Mouse (Mus musculus) hindbrain, embryonic 14.5 days (tissue): ENCODE measurements at regions not wholly inside any gene's neighbourhood (a gene's known extent, or its start where the extent isn't known, plus 50 kb on each side); places are given as distances from the start of the nearest gene placed in this dataset.

Experiments used
- ATAC-seq: fragments of 200-750 bp; cut with Nextera tagmentation; 2 replicates; pipeline ENCODE4 v1.8.0; 2017; ENCODE audit warnings: moderate number of reproducible peaks, mild to moderate bottlenecking, moderate TSS enrichment, moderate library complexity; ENCODE audit not compliant: low FRiP score
- DNase-seq: peaks from one replicate; pipeline ENCODE4 v3.0.0-alpha.2; 2015; ENCODE audit warnings: low spot score
- H3K27ac ChIP-seq: fragments of 300-500 bp; sonication (generic); 2 replicates; pipeline ENCODE4 v1.5.1; 2014; ENCODE audit warnings: mild to moderate bottlenecking, moderate library complexity
- H3K27me3 ChIP-seq: fragments of 300-500 bp; sonication (generic); 2 replicates; pipeline ENCODE4 v1.6.1; 2014; ENCODE audit warnings: mild to moderate bottlenecking, low read length, mixed read lengths; ENCODE audit not compliant: control insufficient read depth, insufficient read depth
- H3K36me3 ChIP-seq: fragments of 300-500 bp; sonication (generic); replicated peaks from 2 replicates; pipeline ENCODE4 v1.6.1; 2014; ENCODE audit not compliant: control insufficient read depth, insufficient read depth
- H3K4me1 ChIP-seq: fragments of 300-500 bp; sonication (generic); replicated peaks from 2 replicates; pipeline ENCODE4 v1.6.1; 2014; ENCODE audit warnings: antibody characterized with exemption, low read length, mixed read lengths; ENCODE audit not compliant: control insufficient read depth, insufficient read depth
- H3K4me2 ChIP-seq: fragments of 300-500 bp; sonication (generic); replicated peaks from 2 replicates; pipeline ENCODE4 v1.6.1; 2014; ENCODE audit warnings: mild to moderate bottlenecking, moderate library complexity
- H3K4me3 ChIP-seq: fragments of 300-500 bp; sonication (generic); replicated peaks from 2 replicates; pipeline ENCODE4 v1.5.1; 2014; ENCODE audit warnings: mild to moderate bottlenecking, low read length
- H3K9ac ChIP-seq: fragments of 300-500 bp; sonication (generic); 2 replicates; pipeline ENCODE4 v1.6.1; 2014
- H3K9me3 ChIP-seq: fragments of 300-500 bp; sonication (generic); 2 replicates; pipeline ENCODE4 v1.6.1; 2016; ENCODE audit warnings: low read length; ENCODE audit not compliant: control insufficient read depth
- WGBS: fragments of 180-500 bp; shearing (Covaris S2); extraction: QIAGEN DNeasy Blood & Tissue Kit; methylation state at CpG from one replicate; pipeline ENCODE4 v1.1.7; 2014; 5-methylcytosine and 5-hydroxymethylcytosine counted together

DNA sequence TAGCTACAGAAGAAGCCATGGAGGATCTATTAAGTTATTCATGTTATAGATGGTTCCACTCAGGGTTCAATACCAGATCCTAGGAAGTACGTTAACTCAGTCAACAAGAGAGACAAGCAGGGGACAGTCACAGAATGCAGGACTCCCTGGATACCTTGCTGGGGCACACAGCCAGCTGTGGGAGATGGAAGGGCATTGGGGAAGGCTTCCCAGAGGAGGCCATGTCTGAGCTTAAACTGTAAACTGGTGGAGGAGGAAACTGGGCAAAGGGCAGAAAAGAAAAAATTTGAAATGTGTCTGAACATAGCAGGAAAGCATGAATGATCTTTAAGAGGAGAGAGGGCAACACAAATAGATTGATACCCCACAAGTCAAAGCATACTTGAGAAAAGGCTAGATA, 229.5 kb downstream of the Emx2 start:
- ATAC-seq (no peak), DNase-seq (no peak)

DNA sequence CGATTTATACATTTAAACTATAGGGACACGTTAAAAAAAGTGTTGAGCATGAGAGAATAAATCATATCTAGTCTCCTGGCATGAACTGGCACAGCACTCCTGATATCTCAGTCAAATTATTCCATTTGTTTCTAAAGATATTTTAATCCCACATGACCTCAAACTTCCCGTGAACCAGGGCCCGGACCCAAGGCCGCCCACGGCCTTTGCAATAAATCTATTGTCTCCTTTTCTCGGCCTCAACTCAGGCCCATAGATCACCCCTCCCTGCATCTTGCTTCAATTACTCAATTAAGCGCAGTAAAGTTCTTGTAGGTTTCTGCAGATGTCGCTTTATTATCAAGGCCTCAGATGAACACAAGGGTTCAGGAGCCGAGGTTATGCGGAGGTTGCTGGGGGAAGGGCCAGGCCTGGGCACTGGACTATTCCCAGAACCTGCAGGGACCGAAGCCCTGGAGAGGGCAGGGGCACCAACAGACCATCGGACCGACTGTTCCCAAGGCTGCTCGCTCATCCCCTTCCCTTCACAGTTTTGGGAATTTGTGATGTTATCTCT, 233.4 kb downstream of the Emx2 start:
- H3K4me3 ChIP-seq, result no peak overlapping the region
- DNase-seq (no peak), ATAC-seq (no peak)
- WGBS, result 77% methylated on average over 15 of the region's 15 CpGs
- no peaks in the 10 kb centered on the region for H3K36me3 ChIP-seq
- H3K27me3 ChIP-seq, result no peaks in the 10 kb centered on the region
- no peaks in the 10 kb centered on the region for H3K4me1 ChIP-seq
- no peak overlapping the region for H3K27ac ChIP-seq
- H3K4me2 ChIP-seq, result no peak overlapping the region
- H3K9ac ChIP-seq, result no peak overlapping the region
- H3K9me3 ChIP-seq, result no peaks in the 10 kb centered on the region

More for the DNA sequence above, 229.5 kb downstream of the Emx2 start:
- no peaks in the 10 kb centered on the region for H3K9me3 ChIP-seq
- H3K27me3 ChIP-seq, result no peaks in the 10 kb centered on the region
- H3K9ac ChIP-seq, result no peak overlapping the region
- H3K4me2 ChIP-seq, result no peak overlapping the region
- H3K4me1 ChIP-seq, result no peaks in the 10 kb centered on the region
- H3K36me3 ChIP-seq, result no peaks in the 10 kb centered on the region
- no peak overlapping the region for H3K27ac ChIP-seq
- WGBS, result 84% methylated on average over 1 of the region's 1 CpGs
- no peak overlapping the region for H3K4me3 ChIP-seq

DNA sequence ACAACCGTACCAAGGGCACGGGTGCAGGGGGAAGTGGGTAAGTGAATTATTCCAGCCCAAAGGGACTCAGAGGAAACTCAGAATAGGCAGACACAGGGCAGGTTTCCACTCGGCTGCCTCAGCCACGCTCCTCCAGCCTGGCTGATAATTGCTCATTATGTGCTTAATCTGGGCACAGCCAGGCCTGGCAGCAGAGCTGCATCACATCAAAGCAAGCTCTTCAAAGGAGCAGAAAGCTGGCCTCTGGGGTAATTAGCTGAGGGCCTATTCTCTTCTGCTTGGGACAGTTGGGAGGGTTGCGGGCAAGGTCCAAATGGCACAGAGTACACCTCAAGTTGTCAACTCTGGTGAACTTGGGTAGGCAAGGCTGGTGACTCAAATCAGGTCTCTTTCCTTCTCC, 239.5 kb downstream of the Emx2 start:
- Histone ChIP-seq H3K27me3 (no peaks in the 10 kb centered on the region), H3K36me3 (no peaks in the 10 kb centered on the region), H3K4me3 (no peak overlapping the region), H3K4me1 (no peaks in the 10 kb centered on the region), H3K4me2 (no peak overlapping the region), H3K9me3 (no peaks in the 10 kb centered on the region), H3K9ac (no peak overlapping the region), H3K27ac (no peak overlapping the region)
- peak; percentile 55; the same call in 1 of the 2 replicates for ATAC-seq
- 43% methylated on average over 5 of the region's 5 CpGs for WGBS
- DNase-seq, result peak; percentile 30

DNA sequence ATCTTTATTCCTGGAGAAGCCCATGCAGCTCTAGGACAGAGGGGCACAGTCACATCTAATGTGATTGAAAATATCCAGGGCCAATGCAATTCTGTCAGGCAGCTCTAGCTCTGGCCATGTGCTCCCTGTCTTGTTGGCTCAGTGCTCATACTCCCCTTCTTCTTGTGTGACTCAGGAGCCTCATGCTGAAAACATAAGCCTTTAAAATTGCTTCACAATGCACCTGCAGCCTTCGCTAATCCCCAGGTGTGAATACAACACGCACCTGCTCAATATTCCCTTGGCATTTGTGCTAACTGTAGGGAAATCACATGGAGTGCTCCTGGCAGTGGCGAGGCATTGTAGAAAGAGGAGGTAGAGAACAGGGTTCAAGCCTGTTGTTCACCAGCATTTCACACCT, 242.0 kb downstream of the Emx2 start:
- no peak overlapping the region for H3K4me2 ChIP-seq
- H3K4me3 ChIP-seq, result no peak overlapping the region
- H3K4me1 ChIP-seq, result no peaks in the 10 kb centered on the region
- H3K9me3 ChIP-seq, result no peaks in the 10 kb centered on the region
- no peak for DNase-seq
- H3K9ac ChIP-seq, result no peak overlapping the region
- no peaks in the 10 kb centered on the region for H3K36me3 ChIP-seq
- 69% methylated on average over 3 of the region's 3 CpGs for WGBS
- H3K27ac ChIP-seq, result no peak overlapping the region
- ATAC-seq, result no peak
- no peaks in the 10 kb centered on the region for H3K27me3 ChIP-seq

DNA sequence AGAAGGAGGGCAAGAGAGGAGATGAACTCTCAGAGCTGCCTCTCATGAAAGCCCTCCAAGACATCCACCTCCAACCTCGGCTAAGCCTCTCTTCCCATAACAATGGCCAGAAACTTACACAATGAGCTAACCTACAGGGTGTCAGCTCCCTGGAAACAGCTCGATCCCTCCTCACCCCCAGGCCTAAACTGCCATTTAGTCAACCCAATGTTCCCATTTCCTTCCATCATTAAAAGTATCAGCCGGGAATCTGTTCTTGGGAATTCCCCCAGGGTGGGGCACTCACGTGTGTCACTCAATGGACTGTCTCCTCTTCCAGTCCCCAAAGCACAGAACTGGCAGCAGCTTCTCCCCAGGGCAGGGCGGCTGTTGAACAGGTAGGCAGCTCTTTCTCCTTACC, 236.3 kb downstream of the Rab11fip2 start:
- ATAC-seq (no peak), DNase-seq (no peak)
- Histone ChIP-seq H3K27me3 (no peaks in the 10 kb centered on the region), H3K9me3 (no peaks in the 10 kb centered on the region), H3K4me1 (no peaks in the 10 kb centered on the region; the same call in 1 of the 2 replicates), H3K4me2 (no peak overlapping the region), H3K36me3 (no peaks in the 10 kb centered on the region), H3K9ac (no peak overlapping the region), H3K27ac (no peak overlapping the region), H3K4me3 (no peak overlapping the region)
- WGBS, result 32% methylated on average over 5 of the region's 5 CpGs

DNA sequence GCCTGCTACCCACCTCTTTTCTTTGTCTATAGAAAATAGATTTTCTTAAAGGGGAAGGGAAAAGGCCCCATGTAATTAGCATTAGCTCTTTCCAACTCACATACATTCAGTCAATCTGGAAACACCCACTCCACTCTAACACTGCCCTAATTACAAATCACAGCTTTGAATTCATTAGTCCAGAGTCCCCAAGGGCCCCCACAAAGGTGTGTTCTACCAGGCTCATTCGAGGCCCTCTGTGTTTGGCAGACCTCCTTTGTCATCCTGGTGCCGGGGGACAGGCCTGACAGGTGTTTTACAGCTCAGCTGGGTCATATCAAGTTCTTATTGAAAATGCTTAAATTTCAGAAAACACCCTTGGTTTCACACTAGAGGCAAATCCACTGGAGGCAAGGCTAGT, 234.3 kb downstream of the Rab11fip2 start:
- H3K27ac ChIP-seq, result no peak overlapping the region
- DNase-seq, result no peak
- no peaks in the 10 kb centered on the region for H3K27me3 ChIP-seq
- H3K9ac ChIP-seq, result no peak overlapping the region
- no peak for ATAC-seq
- WGBS, result 41% methylated on average over 2 of the region's 2 CpGs
- H3K4me2 ChIP-seq, result no peak overlapping the region
- no peak overlapping the region for H3K4me3 ChIP-seq
- no peaks in the 10 kb centered on the region for H3K36me3 ChIP-seq
- H3K4me1 ChIP-seq, result no peaks in the 10 kb centered on the region; the same call in 1 of the 2 replicates
- H3K9me3 ChIP-seq, result no peaks in the 10 kb centered on the region

DNA sequence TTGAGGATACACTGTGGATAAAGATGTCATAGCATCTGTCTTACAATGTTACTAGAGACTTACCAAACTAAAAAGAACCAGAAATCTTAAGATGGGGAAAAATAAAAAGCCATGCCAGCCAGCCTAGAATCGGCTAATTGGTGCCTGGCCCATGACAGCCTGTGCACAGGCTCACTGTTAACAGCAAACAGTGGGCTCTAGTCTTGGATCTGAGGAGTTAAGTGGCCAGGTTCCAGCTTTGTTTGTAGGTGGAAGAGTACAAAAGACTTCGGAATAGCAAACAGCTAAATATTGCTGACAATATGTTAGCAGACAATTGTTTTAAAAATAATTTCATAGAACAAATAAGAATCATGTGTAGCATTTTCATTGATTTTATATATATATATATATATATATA, 228.4 kb downstream of the Rab11fip2 start:
- Histone ChIP-seq H3K4me3 (no peak overlapping the region), H3K4me2 (no peak overlapping the region), H3K4me1 (no peaks in the 10 kb centered on the region), H3K27ac (no peak overlapping the region), H3K36me3 (no peaks in the 10 kb centered on the region), H3K9me3 (no peaks in the 10 kb centered on the region), H3K27me3 (no peaks in the 10 kb centered on the region), H3K9ac (no peak overlapping the region)
- WGBS, result 90% methylated on average over 2 of the region's 2 CpGs
- no peak for DNase-seq
- ATAC-seq, result no peak

DNA sequence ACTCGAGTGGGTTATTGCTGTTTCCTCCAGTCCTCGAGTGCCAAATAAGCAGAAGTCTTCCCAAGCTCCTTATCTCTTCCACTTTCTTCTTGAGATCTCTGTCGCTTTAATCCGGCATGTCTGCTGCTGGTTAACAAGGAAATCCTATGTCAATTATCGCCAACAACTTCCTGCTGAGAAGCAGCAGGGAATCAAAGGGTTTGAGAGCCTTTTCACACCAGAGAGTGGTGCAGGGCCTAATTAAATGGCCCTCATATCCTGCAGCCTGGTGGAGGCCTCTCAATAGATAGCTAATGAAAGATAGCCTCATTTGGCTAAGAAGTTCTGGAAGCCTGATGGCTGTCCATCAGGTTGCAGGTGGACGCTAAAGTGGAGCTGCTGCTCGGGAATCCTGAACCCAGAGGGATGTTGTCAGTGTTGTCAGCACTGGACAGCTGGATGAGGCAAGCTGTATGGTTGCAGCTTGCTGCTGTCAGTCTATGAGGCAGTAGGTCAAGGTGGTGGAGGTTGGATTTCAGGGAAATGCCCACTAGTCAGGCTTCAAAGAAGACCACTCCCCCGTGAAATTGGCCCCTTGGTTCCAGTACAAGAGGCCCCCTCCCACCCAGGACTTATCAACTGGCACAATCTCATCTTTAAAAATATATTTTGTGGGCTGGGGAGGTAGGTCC, 225.5 kb downstream of the Rab11fip2 start:
- Histone ChIP-seq H3K9me3 (peaks cover 5% of the 10 kb centered on the region; the same call in 1 of the 2 replicates), H3K4me2 (no peak overlapping the region), H3K36me3 (no peaks in the 10 kb centered on the region), H3K9ac (no peak overlapping the region), H3K27me3 (no peaks in the 10 kb centered on the region), H3K4me3 (no peak overlapping the region), H3K27ac (no peak overlapping the region), H3K4me1 (no peaks in the 10 kb centered on the region)
- DNase-seq (no peak), ATAC-seq (no peak)
- WGBS, result 13% methylated on average over 8 of the region's 8 CpGs

DNA sequence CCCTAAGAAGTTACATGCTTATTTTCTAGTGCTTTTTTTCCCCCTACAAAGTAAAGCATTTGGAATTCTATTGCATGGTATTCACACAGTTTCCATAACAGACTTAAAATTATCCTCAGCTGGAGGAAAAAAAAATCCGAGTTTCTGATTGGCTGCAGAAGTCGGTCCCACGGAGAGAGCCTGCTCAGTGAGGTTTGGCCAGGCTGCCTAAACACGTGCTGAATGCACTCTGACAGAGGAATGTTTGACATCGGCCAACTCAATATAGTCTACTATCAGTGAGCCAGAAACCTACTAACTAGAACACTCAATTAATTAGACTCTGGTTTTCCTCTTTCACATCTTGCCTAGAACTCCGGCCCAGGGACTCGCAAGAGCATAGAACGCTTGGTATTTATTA, 204.9 kb downstream of the Rab11fip2 start:
- Histone ChIP-seq H3K9me3 (no peaks in the 10 kb centered on the region), H3K9ac (no peak overlapping the region), H3K36me3 (no peaks in the 10 kb centered on the region), H3K4me1 (no peaks in the 10 kb centered on the region), H3K27ac (no peak overlapping the region), H3K4me3 (no peak overlapping the region), H3K27me3 (no peaks in the 10 kb centered on the region), H3K4me2 (no peak overlapping the region)
- WGBS, result 73% methylated on average over 8 of the region's 8 CpGs
- DNase-seq (no peak), ATAC-seq (no peak)

DNA sequence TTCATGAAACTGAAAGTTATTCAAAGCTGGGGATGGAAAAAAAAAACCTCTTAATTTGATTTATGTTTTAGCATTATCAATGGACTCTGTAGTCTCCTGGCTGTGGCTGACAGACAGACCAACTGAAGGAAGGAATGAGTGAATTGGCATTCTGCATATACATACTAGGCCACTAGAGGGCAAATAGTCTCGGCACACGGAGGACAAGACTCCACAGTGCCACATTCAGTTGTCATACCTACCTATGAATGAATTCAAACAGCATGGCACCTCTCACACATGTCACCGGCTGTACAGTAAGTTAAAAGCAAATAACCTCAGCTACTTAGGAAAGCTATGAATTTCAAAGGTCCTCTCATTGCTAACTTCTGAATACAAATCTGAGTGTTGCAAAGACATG, 200.5 kb downstream of the Rab11fip2 start:
- Histone ChIP-seq H3K4me2 (no peak overlapping the region), H3K27ac (no peak overlapping the region), H3K4me1 (no peaks in the 10 kb centered on the region), H3K9ac (no peak overlapping the region), H3K27me3 (no peaks in the 10 kb centered on the region), H3K9me3 (no peaks in the 10 kb centered on the region), H3K4me3 (no peak overlapping the region), H3K36me3 (no peaks in the 10 kb centered on the region)
- peak; percentile 61 for DNase-seq
- ATAC-seq, result no peak
- 38% methylated on average over 3 of the region's 3 CpGs for WGBS
